Mouse (Mus musculus): ENCODE measurements around the gene Cerkl. TPM values are rescaled to one million over a fixed set of nuclear protein-coding genes. Genes with fewer than 3 reads are reported as not detected.

Gene Cerkl
- polyA plus RNA-seq, 2 experiments, result 0.34 to 1.7 TPM

DNA sequence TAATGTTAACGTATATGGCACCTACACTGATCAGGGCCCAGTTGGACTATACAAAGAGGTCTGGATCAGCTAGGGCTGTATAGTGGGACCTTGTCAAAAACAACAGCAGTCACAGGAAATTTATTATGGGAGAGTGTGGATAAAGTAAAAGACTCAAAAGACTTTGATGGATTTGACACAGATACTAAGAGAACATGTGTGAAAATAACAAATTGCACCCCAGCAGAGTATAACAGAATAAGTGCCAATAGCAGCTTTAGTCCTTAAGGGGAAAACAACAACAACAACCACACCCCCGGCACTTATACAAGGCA lies 84.5 kb downstream of the Cerkl start:
- Histone ChIP-seq H3K27ac (replicated peaks; ENCODE audit: low read depth, low read length) (no peak overlapping the region), H3K9ac (ENCODE audit: low read depth, low read length, severe bottlenecking) (no peak overlapping the region), H3K36me3 (ENCODE audit: control insufficient read depth, insufficient read depth, low read length) (no peaks in the 10 kb centered on the region), H3K9me3 (ENCODE audit: control insufficient read depth, low read length) (no peaks in the 10 kb centered on the region), H3K4me2 (replicated peaks; ENCODE audit: low read depth, low read length, severe bottlenecking) (no peak overlapping the region), H3K27me3 (ENCODE audit: control insufficient read depth, insufficient read depth, low read length) (no peaks in the 10 kb centered on the region), H3K4me1 (ENCODE audit: control insufficient read depth, insufficient read depth, low read length) (no peaks in the 10 kb centered on the region), H3K4me3 (replicated peaks; ENCODE audit: low read length) (no peak overlapping the region)
- DNase-seq (ENCODE audit: low spot score), result no peak
- WGBS, result 72% methylated on average over 2 of the region's 2 CpGs
- no peak for ATAC-seq (ENCODE audit: low FRiP score, low read depth)
- no peak for TF ChIP-seq POLR2A (IDR thresholded peaks at IDR 0.05; ENCODE audit: borderline replicate concordance, extremely low read depth, insufficient read depth, insufficient read length)

DNA sequence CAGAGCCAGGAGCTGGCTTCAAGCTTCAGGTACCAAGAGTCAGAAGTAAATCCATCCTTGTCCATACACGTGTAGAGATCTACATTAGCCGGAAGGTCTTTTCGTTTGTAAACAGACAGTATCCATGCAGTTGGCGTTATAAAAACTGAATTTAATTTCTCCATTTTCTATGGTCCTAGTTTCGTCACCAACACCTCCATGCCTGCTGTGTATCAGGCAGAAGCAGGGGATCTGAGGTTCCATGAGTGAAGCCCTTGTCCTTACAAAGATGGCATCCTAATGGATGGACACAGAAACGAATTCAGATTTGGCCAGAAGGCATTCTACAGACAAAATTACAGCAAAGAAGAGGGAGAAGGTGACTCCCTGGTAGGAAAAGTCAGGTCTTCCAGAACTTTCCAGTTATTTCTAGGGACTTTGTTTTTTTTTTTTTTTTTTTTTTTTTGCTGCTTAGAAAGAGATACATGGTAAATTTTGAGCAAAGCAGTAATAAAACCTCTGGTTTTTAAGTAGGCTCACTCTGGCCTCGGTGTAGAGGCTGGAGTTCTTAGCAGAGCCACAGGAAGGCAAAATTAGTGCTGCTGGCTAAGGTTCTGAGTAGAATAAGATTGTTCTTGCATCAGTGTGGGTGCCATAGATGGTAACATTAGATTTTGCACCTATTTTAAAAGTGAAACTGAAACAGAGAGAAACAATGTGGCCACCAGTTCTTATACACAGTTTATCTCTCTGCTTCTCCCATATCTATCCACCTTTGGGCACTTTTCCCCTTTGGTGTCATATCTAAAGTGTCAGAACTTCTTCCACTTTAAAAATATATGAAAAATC lies 85.0 kb downstream of the Cerkl start:
- no peak overlapping the region for H3K4me3 ChIP-seq (replicated peaks; ENCODE audit: low read length)
- TF ChIP-seq POLR2A (IDR thresholded peaks at IDR 0.05; ENCODE audit: borderline replicate concordance, extremely low read depth, insufficient read depth, insufficient read length), result no peak
- no peaks in the 10 kb centered on the region for H3K27me3 ChIP-seq (ENCODE audit: control insufficient read depth, insufficient read depth, low read length)
- H3K9me3 ChIP-seq (ENCODE audit: control insufficient read depth, low read length), result no peaks in the 10 kb centered on the region
- no peaks in the 10 kb centered on the region for H3K36me3 ChIP-seq (ENCODE audit: control insufficient read depth, insufficient read depth, low read length)
- no peak for DNase-seq (ENCODE audit: low spot score)
- 87% methylated on average over 7 of the region's 7 CpGs for WGBS
- ATAC-seq (ENCODE audit: low FRiP score, low read depth), result no peak
- H3K4me2 ChIP-seq (replicated peaks; ENCODE audit: low read depth, low read length, severe bottlenecking), result no peak overlapping the region
- H3K9ac ChIP-seq (ENCODE audit: low read depth, low read length, severe bottlenecking), result no peak overlapping the region
- no peak overlapping the region for H3K27ac ChIP-seq (replicated peaks; ENCODE audit: low read depth, low read length)
- H3K4me1 ChIP-seq (ENCODE audit: control insufficient read depth, insufficient read depth, low read length), result no peaks in the 10 kb centered on the region

DNA sequence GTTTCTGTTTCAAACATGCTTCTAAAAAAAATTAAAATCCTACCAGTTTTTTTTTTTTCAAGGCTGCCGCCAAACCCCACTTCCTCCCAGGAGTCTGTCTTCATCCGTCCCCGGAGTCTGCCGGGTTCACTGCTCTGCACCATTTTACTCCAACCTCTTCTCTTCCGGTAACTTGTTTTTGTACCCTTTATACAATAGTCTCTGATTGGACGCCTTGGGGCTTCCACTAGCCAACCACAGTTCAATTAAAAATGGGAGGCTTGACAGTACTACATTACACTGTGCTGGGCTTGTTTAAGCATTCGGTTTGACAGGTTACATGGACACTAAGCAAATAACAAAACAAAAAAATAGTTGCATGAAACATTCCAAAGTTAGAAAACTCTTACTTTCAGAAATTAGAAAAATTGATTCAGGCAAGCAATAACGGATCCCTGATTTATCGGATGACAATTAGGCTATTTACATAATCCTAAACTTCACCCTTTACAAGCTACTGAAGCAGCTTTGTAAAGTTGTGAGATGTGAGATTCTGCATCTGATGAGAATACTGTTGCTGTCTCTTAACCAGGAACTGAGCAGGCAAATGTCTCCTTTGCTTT lies 85.8 kb downstream of the Cerkl start:
- no peak overlapping the region for H3K4me3 ChIP-seq (replicated peaks; ENCODE audit: low read length)
- ATAC-seq (ENCODE audit: low FRiP score, low read depth) (no peak), DNase-seq (ENCODE audit: low spot score) (no peak)
- H3K27me3 ChIP-seq (ENCODE audit: control insufficient read depth, insufficient read depth, low read length), result no peaks in the 10 kb centered on the region
- H3K4me2 ChIP-seq (replicated peaks; ENCODE audit: low read depth, low read length, severe bottlenecking), result no peak overlapping the region
- H3K9ac ChIP-seq (ENCODE audit: low read depth, low read length, severe bottlenecking), result no peak overlapping the region
- H3K9me3 ChIP-seq (ENCODE audit: control insufficient read depth, low read length), result no peaks in the 10 kb centered on the region
- H3K4me1 ChIP-seq (ENCODE audit: control insufficient read depth, insufficient read depth, low read length), result no peaks in the 10 kb centered on the region
- H3K27ac ChIP-seq (replicated peaks; ENCODE audit: low read depth, low read length), result no peak overlapping the region
- no peaks in the 10 kb centered on the region for H3K36me3 ChIP-seq (ENCODE audit: control insufficient read depth, insufficient read depth, low read length)
- TF ChIP-seq POLR2A (IDR thresholded peaks at IDR 0.05; ENCODE audit: borderline replicate concordance, extremely low read depth, insufficient read depth, insufficient read length), result no peak
- WGBS, result 76% methylated on average over 9 of the region's 9 CpGs

DNA sequence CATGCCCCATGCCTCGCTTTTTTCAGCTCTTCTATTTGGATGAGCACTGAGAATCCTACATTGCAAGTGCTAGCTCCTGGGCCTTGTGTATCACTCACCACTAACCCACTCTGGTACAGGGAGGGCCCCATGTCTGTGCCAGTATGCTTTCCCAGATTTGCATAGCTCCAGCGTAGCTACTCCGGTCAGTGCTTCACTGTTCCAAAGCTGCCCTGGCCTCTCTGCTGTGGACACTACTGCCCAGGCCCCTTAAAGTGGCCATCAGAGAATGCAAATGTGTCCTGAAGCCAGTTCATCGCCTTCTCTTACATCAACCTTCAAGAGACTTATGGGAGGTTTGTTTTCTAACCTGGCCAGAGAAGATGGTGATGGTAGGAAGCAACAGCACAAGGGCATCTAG lies 86.7 kb downstream of the Cerkl start:
- Histone ChIP-seq H3K9me3 (ENCODE audit: control insufficient read depth, low read length) (no peaks in the 10 kb centered on the region), H3K36me3 (ENCODE audit: control insufficient read depth, insufficient read depth, low read length) (no peaks in the 10 kb centered on the region), H3K4me2 (replicated peaks; ENCODE audit: low read depth, low read length, severe bottlenecking) (no peak overlapping the region), H3K4me1 (ENCODE audit: control insufficient read depth, insufficient read depth, low read length) (no peaks in the 10 kb centered on the region), H3K9ac (ENCODE audit: low read depth, low read length, severe bottlenecking) (no peak overlapping the region), H3K27ac (replicated peaks; ENCODE audit: low read depth, low read length) (no peak overlapping the region), H3K27me3 (ENCODE audit: control insufficient read depth, insufficient read depth, low read length) (no peaks in the 10 kb centered on the region), H3K4me3 (replicated peaks; ENCODE audit: low read length) (no peak overlapping the region)
- WGBS, result 88% methylated on average over 4 of the region's 4 CpGs
- TF ChIP-seq POLR2A (IDR thresholded peaks at IDR 0.05; ENCODE audit: borderline replicate concordance, extremely low read depth, insufficient read depth, insufficient read length), result no peak
- DNase-seq (ENCODE audit: low spot score) (no peak), ATAC-seq (ENCODE audit: low FRiP score, low read depth) (no peak)

DNA sequence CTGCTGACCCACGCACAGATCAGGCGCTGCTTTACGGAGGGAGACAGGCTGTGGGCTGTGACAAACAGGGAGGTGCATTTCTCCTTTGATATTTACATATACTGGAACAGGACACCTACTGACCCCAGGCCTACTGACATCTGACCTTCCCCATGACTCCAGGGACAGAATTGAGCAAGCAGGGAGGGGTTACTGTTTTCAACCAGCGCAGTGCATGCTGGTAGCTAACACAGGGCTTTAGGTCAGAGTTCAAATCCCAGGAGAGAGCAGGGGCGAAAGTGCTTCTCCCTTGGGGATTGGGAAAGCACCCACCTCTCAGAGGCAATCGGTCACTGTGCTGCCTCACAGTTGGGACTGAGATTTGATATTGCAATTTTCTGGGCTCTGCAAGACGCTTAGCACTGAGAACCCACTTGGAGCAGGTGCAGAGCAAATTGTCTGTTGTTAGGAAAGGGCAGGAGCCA lies 87.5 kb downstream of the Cerkl start:
- H3K4me3 ChIP-seq (replicated peaks; ENCODE audit: low read length), result no peak overlapping the region
- no peaks in the 10 kb centered on the region for H3K9me3 ChIP-seq (ENCODE audit: control insufficient read depth, low read length)
- no peaks in the 10 kb centered on the region for H3K27me3 ChIP-seq (ENCODE audit: control insufficient read depth, insufficient read depth, low read length)
- no peak for TF ChIP-seq POLR2A (IDR thresholded peaks at IDR 0.05; ENCODE audit: borderline replicate concordance, extremely low read depth, insufficient read depth, insufficient read length)
- WGBS, result 65% methylated on average over 7 of the region's 7 CpGs
- H3K4me2 ChIP-seq (replicated peaks; ENCODE audit: low read depth, low read length, severe bottlenecking), result no peak overlapping the region
- no peak for ATAC-seq (ENCODE audit: low FRiP score, low read depth)
- no peak overlapping the region for H3K27ac ChIP-seq (replicated peaks; ENCODE audit: low read depth, low read length)
- H3K4me1 ChIP-seq (ENCODE audit: control insufficient read depth, insufficient read depth, low read length), result no peaks in the 10 kb centered on the region
- no peak overlapping the region for H3K9ac ChIP-seq (ENCODE audit: low read depth, low read length, severe bottlenecking)
- no peak for DNase-seq (ENCODE audit: low spot score)
- no peaks in the 10 kb centered on the region for H3K36me3 ChIP-seq (ENCODE audit: control insufficient read depth, insufficient read depth, low read length)

Data from limb, embryonic 14.5 days (tissue).